In genomic region chr11:119777872-119778271, GRCm38 (mm10) we compare ENCODE assay signal across 21 mouse cellular contexts.
"Had no signal": no experiment of that assay in that cellular context is flagged by ENCODE, and none has a peak within 500 bp of the region (broad histone marks: within the 10 kb centered on the region; RNA-seq: fewer than 3 reads in every experiment).

No protein-coding gene starts in this region.

- H3K27me3 ChIP-seq: limb, embryonic 13.5 days; liver, embryonic 12.5 days; liver, embryonic 15.5 days; neural tube, embryonic 12.5 days; neural tube, embryonic 15.5 days had no signal

- DNase-seq: kidney, postnatal 25 days; layer of hippocampus, adult 9-11 months; liver; lung, adult 2 months; lung, postnatal 14 days; lung, postnatal 4 days; midbrain, embryonic 14.5 days; retina, postnatal 1 day; right cerebral cortex, postnatal 25 days; spleen, adult 18-20 months; thymus, adult 2 months; thymus, postnatal 14 days had no signal

- H3K9me3 ChIP-seq: limb, embryonic 10.5 days had no signal

- H3K9ac ChIP-seq: limb, embryonic 13.5 days; liver, embryonic 12.5 days; liver, embryonic 15.5 days; neural tube, embryonic 12.5 days; neural tube, embryonic 15.5 days had no signal

- H3K4me3 ChIP-seq: layer of hippocampus, adult 2 months; limb, embryonic 10.5 days; limb, embryonic 13.5 days; liver, embryonic 12.5 days; liver, embryonic 15.5 days; neural tube, embryonic 12.5 days; neural tube, embryonic 15.5 days had no signal

- H3K4me1 ChIP-seq: liver, embryonic 12.5 days; liver, embryonic 15.5 days had no signal

- ATAC-seq: intestine, postnatal 0 days; liver, embryonic 12.5 days had no signal

- H3K27ac ChIP-seq: kidney, postnatal 0 days; layer of hippocampus, adult 2 months; limb, embryonic 10.5 days; limb, embryonic 13.5 days; liver, embryonic 12.5 days; liver, embryonic 15.5 days; neural tube, embryonic 12.5 days had no signal

- H3K4me2 ChIP-seq: limb, embryonic 13.5 days; liver, embryonic 12.5 days; liver, embryonic 15.5 days; neural tube, embryonic 12.5 days; neural tube, embryonic 15.5 days had no signal
